In genomic region chr9:103624649-103625048, GRCm38 (mm10) we compare ENCODE assay signal across 8 mouse cellular contexts.
DNase-seq lines count a peak whose midpoint lies in the region; ATAC-seq and TF ChIP-seq lines count a peak whose summit lies in the region.

No protein-coding gene starts in this region.

- DNase-seq in ovary, postnatal 14 days (ENCODE audit: low spot score), result peak; percentile 49
- no peak for DNase-seq in ovary, postnatal 10 days (ENCODE audit: low spot score)
- peak; percentile 76 for DNase-seq in cerebellum, adult 11-12 months
- DNase-seq in forebrain, postnatal 0 days, result peak; percentile 84
- DNase-seq in induced T-regulatory cell, adult 2 months (ENCODE audit: low read depth), result peak; percentile 71
- DNase-seq in left cerebral cortex, adult 2 months (ENCODE audit: extremely low spot score in 1 of 2, low spot score in 2 of 2), result peak; percentile 72 to 74
- peak; percentile 78 for DNase-seq in mesoderm, embryonic 11.5 days (ENCODE audit: low read depth, low spot score)
- DNase-seq in splenic B cell, adult 2 months (ENCODE audit: low read depth, low spot score), result peak; percentile 92

- no peak overlapping the region for H3K4me3 ChIP-seq in forebrain, postnatal 0 days (ENCODE audit: low read depth, low read length)
- no peak overlapping the region for H3K4me3 ChIP-seq in left cerebral cortex, adult 2 months

- H3K27ac ChIP-seq in forebrain, postnatal 0 days (ENCODE audit: low read depth, low read length), result no peak overlapping the region
- H3K27ac ChIP-seq in left cerebral cortex, adult 2 months, result no peak overlapping the region

- peak; percentile 93 for TF ChIP-seq CTCF in forebrain, postnatal 0 days (IDR thresholded peaks at IDR 0.05; ENCODE audit: low read depth)
- peak; percentile 88 for TF ChIP-seq CTCF in left cerebral cortex, adult 2 months (IDR thresholded peaks at IDR 0.05)

- no peak overlapping the region for H3K9ac ChIP-seq in forebrain, postnatal 0 days

- peaks cover 8% of the 10 kb centered on the region; the same call in 1 of the 2 replicates for H3K4me1 ChIP-seq in forebrain, postnatal 0 days (ENCODE audit: insufficient read depth)

- no peaks in the 10 kb centered on the region for H3K27me3 ChIP-seq in forebrain, postnatal 0 days (ENCODE audit: insufficient read depth, low read length)
- H3K27me3 ChIP-seq in splenic B cell, adult 2 months (ENCODE audit: control insufficient read depth, insufficient read depth, low read length, poor library complexity, severe bottlenecking), result no peaks in the 10 kb centered on the region

- no peaks in the 10 kb centered on the region for H3K9me3 ChIP-seq in forebrain, postnatal 0 days (ENCODE audit: low read length)

- WGBS in forebrain, postnatal 0 days, result 70% methylated on average over 1 of the region's 1 CpGs

- no peaks in the 10 kb centered on the region for H3K36me3 ChIP-seq in forebrain, postnatal 0 days (ENCODE audit: insufficient read depth)
- no peaks in the 10 kb centered on the region for H3K36me3 ChIP-seq in splenic B cell, adult 2 months (ENCODE audit: control insufficient read depth, insufficient read depth, low read length, poor library complexity, severe bottlenecking)

- intact Hi-C loops in left cerebral cortex, adult 2 months (cut with DNase I), result loop anchor here (1.0 to 5.0 kb wide), 3 partner anchors 68 to 378 kb away; partner anchors contain the start of gene Nphp3

- peak; percentile 86 for ATAC-seq in forebrain, postnatal 0 days

- no peak overlapping the region for H3K4me2 ChIP-seq in forebrain, postnatal 0 days (ENCODE audit: low read depth)
